Mouse (Mus musculus) limb, embryonic 11.5 days (tissue): Measurements from ENCODE around the gene Ifna9. TPM values are rescaled to one million over a fixed set of nuclear protein-coding genes. Genes with fewer than 3 reads are reported as not detected.
"Not testable (repeated sequence)": the region's sequence is repeated elsewhere in the genome, so short reads cannot be mapped to it uniquely, and the experiment has no call there.

Experiments used
- ATAC-seq: fragments of 200-750 bp; cut with Nextera tagmentation; 2 replicates; pipeline ENCODE4 v1.8.0; 2017; ENCODE audit warnings: low read depth; ENCODE audit not compliant: insufficient number of reproducible peaks, low FRiP score, low TSS enrichment
- DNase-seq: peaks from one replicate; pipeline ENCODE4 v3.0.0-alpha.2; 2015; ENCODE audit warnings: low spot score
- H3K27ac ChIP-seq: fragments of 300-500 bp; sonication (generic); replicated peaks from 2 replicates; pipeline ENCODE4 v1.5.1; 2014; ENCODE audit warnings: low read depth, mild to moderate bottlenecking, low read length
- H3K27me3 ChIP-seq: fragments of 300-500 bp; sonication (generic); 2 replicates; pipeline ENCODE4 v1.6.1; 2014; ENCODE audit warnings: mild to moderate bottlenecking, low read length, mixed read lengths; ENCODE audit not compliant: control insufficient read depth, insufficient read depth
- H3K36me3 ChIP-seq: fragments of 300-500 bp; sonication (generic); 2 replicates; pipeline ENCODE4 v1.6.1; 2014; ENCODE audit warnings: mild to moderate bottlenecking, low read length, moderate library complexity, mixed read lengths; ENCODE audit not compliant: control insufficient read depth, insufficient read depth
- H3K4me1 ChIP-seq: fragments of 300-500 bp; sonication (generic); 2 replicates; pipeline ENCODE4 v1.6.1; 2014; ENCODE audit warnings: low read length, mixed read lengths; ENCODE audit not compliant: control insufficient read depth, insufficient read depth
- H3K4me2 ChIP-seq: fragments of 300-500 bp; sonication (generic); 2 replicates; pipeline ENCODE4 v1.6.1; 2014; ENCODE audit warnings: low read depth, mild to moderate bottlenecking, moderate library complexity; ENCODE audit not compliant: severe bottlenecking
- H3K4me3 ChIP-seq: fragments of 300-500 bp; sonication (generic); 2 replicates; pipeline ENCODE4 v1.5.1; 2014; ENCODE audit warnings: low read depth, low read length
- H3K9ac ChIP-seq: fragments of 300-500 bp; sonication (generic); 2 replicates; pipeline ENCODE4 v1.6.1; 2014; ENCODE audit warnings: mild to moderate bottlenecking, low read length
- H3K9me3 ChIP-seq: fragments of 300-500 bp; sonication (generic); 2 replicates; pipeline ENCODE4 v1.6.1; 2016; ENCODE audit warnings: low read length; ENCODE audit not compliant: control insufficient read depth
- WGBS: fragments of 180-500 bp; shearing (Covaris S2); extraction: QIAGEN DNeasy Blood & Tissue Kit; methylation state at CpG from one replicate; pipeline ENCODE4 v1.1.7; 2014; 5-methylcytosine and 5-hydroxymethylcytosine counted together
- polyA plus RNA-seq: library from polyadenylated mRNA; unstranded; fragments of >200 nt; fragmentation: Nextera tagmentation; extraction: Ambion mirVana; gene quantifications from 2 replicates; pipeline ENCODE4 v1.2.1, GENCODE M21; 2014

Gene Ifna9
- polyA plus RNA-seq: not detected in 2 replicates

DNA sequence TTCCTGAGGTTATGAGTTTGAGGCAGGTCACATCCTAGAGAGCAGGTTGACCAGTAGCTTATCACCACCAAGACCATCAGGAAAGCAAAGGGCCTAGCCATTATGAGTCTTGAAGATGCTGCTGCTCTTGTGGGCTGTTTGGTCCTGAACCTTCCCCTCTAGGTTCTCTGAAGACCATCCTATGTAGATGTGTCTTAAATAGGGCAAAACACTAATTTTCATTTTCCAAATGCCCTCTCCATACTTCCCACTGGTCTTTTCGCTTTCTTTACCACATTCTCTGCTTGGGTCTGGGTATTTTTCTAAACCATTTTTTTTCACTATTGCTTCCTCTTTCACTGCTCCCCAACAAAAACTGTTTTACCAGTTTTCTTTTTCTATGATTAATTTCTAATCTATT lies at the start of gene Ifna9:
TSS of gene Ifna9 (minus strand) at position 101 of the 400 bp plus-strand sequence.
- H3K27me3 ChIP-seq: no peaks in the 10 kb centered on the region
- no peak within 1 kb of the TSS for H3K4me2 ChIP-seq
- 71% methylated on average over 1 of the region's 1 CpGs for WGBS
- H3K4me1 ChIP-seq: no peaks in the 10 kb centered on the region
- no peaks in the 10 kb centered on the region for H3K9me3 ChIP-seq
- H3K9ac ChIP-seq: no peak within 1 kb of the TSS
- H3K4me3 ChIP-seq: no peak within 1 kb of the TSS
- ATAC-seq (no peak), DNase-seq (no peak)
- H3K36me3 ChIP-seq: no peaks in the 10 kb centered on the region
- no peak within 1 kb of the TSS for H3K27ac ChIP-seq

DNA sequence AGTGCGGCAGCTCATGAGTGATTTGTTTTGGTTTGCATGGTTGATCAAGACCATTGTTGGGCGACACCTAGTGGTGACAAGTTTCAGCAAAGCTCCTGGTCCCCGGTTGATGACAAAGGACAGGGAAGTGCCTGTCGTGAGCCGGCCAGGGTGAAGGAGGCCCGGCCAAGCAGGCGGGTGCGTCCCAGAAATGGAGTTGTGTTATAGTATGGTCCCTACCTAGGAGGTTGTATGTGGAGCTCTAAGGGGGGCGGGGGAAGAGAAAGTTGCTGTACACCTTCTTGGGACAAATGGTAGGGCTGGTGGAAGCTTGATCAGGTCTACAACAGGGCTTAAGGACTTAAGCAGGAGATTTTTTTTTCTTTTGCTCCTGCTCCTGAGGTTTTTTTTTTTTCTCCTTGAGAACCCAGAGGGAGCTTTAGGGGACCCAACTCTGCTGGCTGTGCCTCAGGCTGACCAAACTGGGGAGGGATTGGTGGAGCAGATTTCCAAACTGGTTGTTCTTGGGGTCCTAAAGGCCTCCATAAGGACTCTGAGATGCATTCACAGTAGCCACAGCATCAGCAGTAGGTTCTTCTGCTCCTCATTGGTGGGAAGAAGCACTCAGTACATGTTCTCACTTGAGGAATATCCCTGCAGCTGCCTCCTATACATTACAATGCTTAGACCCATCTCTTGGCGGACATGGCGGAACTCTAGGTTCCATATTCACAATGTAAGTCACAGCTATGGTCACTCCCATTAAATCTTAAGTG lies 49.1 kb upstream of the Ifna9 start:
- ATAC-seq: peak; percentile 93
- Histone ChIP-seq H3K4me1 (no peaks in the 10 kb centered on the region), H3K9ac (no peak overlapping the region)

DNA sequence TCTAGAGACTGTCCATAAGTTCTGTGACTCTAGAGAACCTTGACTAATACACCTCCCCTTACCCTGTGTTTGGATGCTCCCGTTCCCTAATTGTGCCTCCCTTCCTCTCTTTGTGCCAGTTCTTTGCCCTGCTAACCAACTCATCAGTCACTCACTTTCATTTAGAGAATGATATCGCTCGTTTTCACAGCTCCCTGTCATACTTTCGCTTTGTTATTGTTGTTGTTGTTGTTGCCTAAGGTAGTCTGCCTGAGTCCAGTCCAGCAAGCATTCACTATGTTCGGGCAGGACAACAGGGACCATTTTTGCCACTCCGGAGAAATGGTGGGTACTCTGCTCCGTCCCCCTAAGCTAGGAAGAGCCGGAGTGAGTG lies 48.5 kb upstream of the Ifna9 start:
- no peaks in the 10 kb centered on the region for H3K36me3 ChIP-seq
- no peak for ATAC-seq
- H3K4me3 ChIP-seq: no peak overlapping the region; the same call in 1 of the 2 replicates
- H3K27me3 ChIP-seq: no peaks in the 10 kb centered on the region
- WGBS: 72% methylated on average over 8 of the region's 8 CpGs
- no peak overlapping the region for H3K27ac ChIP-seq
- no peaks in the 10 kb centered on the region for H3K9me3 ChIP-seq
- no peak overlapping the region for H3K9ac ChIP-seq
- no peaks in the 10 kb centered on the region for H3K4me1 ChIP-seq
- no peak for DNase-seq
- H3K4me2 ChIP-seq: peak overlapping the region; percentile 19; the same call in 1 of the 2 replicates

More for the DNA sequence above, 49.1 kb upstream of the Ifna9 start:
- 23% methylated on average over 11 of the region's 11 CpGs for WGBS
- no peaks in the 10 kb centered on the region for H3K36me3 ChIP-seq
- no peak overlapping the region for H3K27ac ChIP-seq
- H3K4me2 ChIP-seq: no peak overlapping the region
- H3K27me3 ChIP-seq: no peaks in the 10 kb centered on the region
- no peak overlapping the region; the same call in 1 of the 2 replicates for H3K4me3 ChIP-seq
- H3K9me3 ChIP-seq: no peaks in the 10 kb centered on the region
- DNase-seq: peak; percentile 99

DNA sequence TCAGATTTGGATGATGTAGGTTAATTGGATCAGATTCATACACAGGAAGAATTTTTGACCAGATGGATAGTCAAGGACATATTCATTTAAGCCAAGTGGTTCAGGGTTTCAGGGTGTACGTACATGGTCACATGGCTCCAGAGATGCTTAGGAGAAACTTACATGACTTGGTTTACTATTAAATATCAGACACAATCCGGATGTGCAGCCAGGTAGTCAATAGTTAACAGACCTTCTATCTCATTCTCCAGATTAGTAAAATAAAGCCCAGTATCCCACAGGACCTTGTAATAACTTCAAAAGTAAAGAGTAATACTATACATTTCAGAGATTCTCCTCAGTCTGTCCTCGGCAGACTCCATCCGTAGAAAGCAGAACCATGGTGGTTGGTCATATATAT lies 42.1 kb upstream of the Ifna9 start, which contains the start of gene C87499:
TSS of gene C87499 (minus strand) at position 101 of the 400 bp plus-strand sequence.
- Histone ChIP-seq H3K9me3 (no peaks in the 10 kb centered on the region), H3K4me3 (no peak within 1 kb of the TSS), H3K27ac (no peak within 1 kb of the TSS), H3K4me2 (no peak within 1 kb of the TSS), H3K27me3 (no peaks in the 10 kb centered on the region), H3K36me3 (no peaks in the 10 kb centered on the region), H3K4me1 (no peaks in the 10 kb centered on the region), H3K9ac (no peak within 1 kb of the TSS)
- ATAC-seq: no peak
- no peak for DNase-seq
- 96% methylated on average over 4 of the region's 4 CpGs for WGBS

DNA sequence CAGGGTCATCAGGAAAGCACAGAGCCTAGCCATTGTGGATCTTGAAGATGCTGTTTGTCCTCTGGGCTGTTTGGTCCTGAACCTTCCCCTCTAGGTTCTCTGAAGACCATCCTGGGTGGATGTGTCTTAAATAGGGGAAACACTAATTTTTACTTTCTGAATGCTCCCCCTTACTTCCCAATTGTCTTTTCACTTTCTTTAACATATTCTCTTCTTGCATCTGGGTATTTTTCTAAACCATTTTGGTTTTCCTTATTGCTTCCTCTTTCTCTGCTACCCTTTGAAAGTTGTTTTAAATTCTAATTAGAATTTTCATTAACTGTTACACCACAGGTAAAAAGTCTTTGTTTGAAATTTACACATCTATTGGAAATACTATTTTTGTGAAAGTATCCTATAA lies 11.1 kb upstream of the Ifna9 start, which contains the start of gene Ifna12:
TSS of gene Ifna12 (minus strand) at position 101 of the 400 bp plus-strand sequence.
- H3K9ac ChIP-seq: no peak within 1 kb of the TSS
- DNase-seq (no peak), ATAC-seq (no peak)
- no peaks in the 10 kb centered on the region for H3K9me3 ChIP-seq
- H3K27me3 ChIP-seq: no peaks in the 10 kb centered on the region
- no peaks in the 10 kb centered on the region for H3K4me1 ChIP-seq
- H3K4me2 ChIP-seq: no peak within 1 kb of the TSS
- H3K36me3 ChIP-seq: no peaks in the 10 kb centered on the region
- no peak within 1 kb of the TSS for H3K4me3 ChIP-seq
- no peak within 1 kb of the TSS for H3K27ac ChIP-seq

DNA sequence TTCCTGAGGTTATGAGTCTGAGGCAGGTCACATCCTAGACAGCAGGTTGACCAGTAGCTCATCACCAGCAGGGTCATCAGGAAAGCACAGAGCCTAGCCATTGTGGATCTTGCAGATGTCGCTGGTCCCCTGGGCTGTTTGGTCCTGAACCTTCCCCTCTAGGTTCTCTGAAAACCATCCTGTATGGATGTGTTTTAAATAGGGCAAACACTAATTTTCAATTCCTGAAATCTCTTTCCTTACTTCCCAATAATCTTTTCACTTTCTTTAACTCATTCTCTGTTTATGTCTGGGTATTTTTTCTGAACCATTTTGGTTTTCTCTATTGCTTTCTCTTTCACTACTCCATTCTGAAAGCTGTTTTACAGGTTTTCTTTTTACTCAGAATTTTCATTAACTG lies 20.5 kb downstream of the Ifna9 start, which contains the start of gene Ifna14:
TSS of gene Ifna14 (minus strand) at position 101 of the 400 bp plus-strand sequence.
- no peaks in the 10 kb centered on the region for H3K9me3 ChIP-seq
- H3K9ac ChIP-seq: no peak within 1 kb of the TSS
- no peaks in the 10 kb centered on the region for H3K27me3 ChIP-seq
- H3K36me3 ChIP-seq: no peaks in the 10 kb centered on the region
- no peak within 1 kb of the TSS for H3K4me3 ChIP-seq
- 69% methylated on average over 1 of the region's 1 CpGs for WGBS
- ATAC-seq (no peak), DNase-seq (no peak)
- no peak within 1 kb of the TSS for H3K4me2 ChIP-seq
- no peak within 1 kb of the TSS for H3K27ac ChIP-seq
- H3K4me1 ChIP-seq: no peaks in the 10 kb centered on the region

DNA sequence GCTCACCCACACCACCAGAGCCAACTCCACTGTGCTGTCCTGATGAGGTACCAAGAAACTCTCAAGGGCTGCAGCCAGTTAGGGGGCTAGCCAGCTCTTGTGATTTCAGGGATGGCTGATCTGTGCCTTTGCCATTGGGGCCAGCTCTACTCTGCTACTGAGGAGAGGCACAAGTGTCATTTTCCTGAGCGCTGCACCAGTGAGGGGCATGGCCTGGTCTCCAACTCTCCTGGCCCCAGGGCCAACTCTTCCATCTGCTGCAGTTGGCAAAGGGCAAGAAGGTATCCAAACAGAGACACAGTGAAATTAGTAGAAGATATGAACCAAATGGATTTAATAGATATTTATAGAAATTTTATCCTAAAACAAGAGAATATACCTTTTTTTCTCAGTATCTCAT lies 30.4 kb downstream of the Ifna9 start:
- Histone ChIP-seq H3K4me1 (no peaks in the 10 kb centered on the region), H3K9me3 (no peaks in the 10 kb centered on the region), H3K27ac (no peak overlapping the region), H3K27me3 (no peaks in the 10 kb centered on the region), H3K4me3 (no peak overlapping the region), H3K4me2 (no peak overlapping the region), H3K36me3 (no peaks in the 10 kb centered on the region), H3K9ac (no peak overlapping the region)
- no peak for DNase-seq
- ATAC-seq: no peak
- whole genome bisulfite sequencing: 92% methylated on average over 1 of the region's 1 CpGs

DNA sequence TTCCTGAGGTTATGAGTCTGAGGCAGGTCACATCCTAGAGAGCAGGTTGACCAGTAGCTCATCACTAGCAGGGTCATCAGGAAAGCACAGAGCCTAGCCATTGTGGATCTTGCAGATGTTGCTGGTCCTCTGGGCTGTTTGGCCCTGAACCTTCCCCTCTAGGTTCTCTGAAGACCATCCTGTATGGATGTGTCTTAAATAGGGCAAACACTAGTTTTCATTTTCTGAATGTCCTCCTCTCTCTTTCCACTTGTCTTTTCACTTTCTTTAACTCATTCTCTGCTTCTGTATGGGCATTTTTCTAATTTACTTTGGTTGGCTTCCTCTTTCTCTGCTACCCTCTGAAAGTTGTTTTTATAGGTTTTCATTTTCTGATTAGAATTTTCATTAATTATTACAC lies 34.0 kb downstream of the Ifna9 start, which contains the start of gene Ifna15:
TSS of gene Ifna15 (minus strand) at position 101 of the 400 bp plus-strand sequence.
- H3K27ac ChIP-seq, H3K27me3 ChIP-seq, H3K9me3 ChIP-seq, DNase-seq, H3K36me3 ChIP-seq, ATAC-seq, H3K4me1 ChIP-seq, H3K4me3 ChIP-seq, H3K4me2 ChIP-seq, H3K9ac ChIP-seq: not testable (repeated sequence)
